Mouse (Mus musculus) kidney, adult 2 months (tissue): ENCODE data around the gene Cntnap2. TPM values are rescaled to one million over a fixed set of nuclear protein-coding genes. Genes with fewer than 3 reads are reported as not detected.

Experiments used
- DNase-seq: peaks from one replicate; pipeline ENCODE4 v3.0.0; 2021
- H3K27ac ChIP-seq: fragments of 200-500 bp; 2 replicates; pipeline ENCODE4 v1.5.1; 2012; ENCODE audit warnings: low read depth, low read length, control low read depth, inconsistent platforms; ENCODE audit not compliant: insufficient read depth
- H3K27me3 ChIP-seq: fragments of 200-500 bp; replicated peaks from 2 replicates; pipeline ENCODE4 v1.6.1; 2012; ENCODE audit warnings: mild to moderate bottlenecking, moderate library complexity, low read length, inconsistent platforms; ENCODE audit not compliant: control insufficient read depth, insufficient read depth
- H3K36me3 ChIP-seq: fragments of 200-500 bp; 2 replicates; pipeline ENCODE4 v1.6.1; 2012; ENCODE audit warnings: mild to moderate bottlenecking, moderate library complexity, low read length, inconsistent platforms; ENCODE audit not compliant: control insufficient read depth, insufficient read depth
- H3K4me1 ChIP-seq: fragments of 200-500 bp; 2 replicates; pipeline ENCODE4 v1.6.1; 2011; ENCODE audit warnings: low read length; ENCODE audit not compliant: control insufficient read depth, insufficient read depth
- H3K4me3 ChIP-seq: fragments of 200-500 bp; 2 replicates; pipeline ENCODE4 v1.5.1; 2011; ENCODE audit warnings: mild to moderate bottlenecking, low read depth, low read length, control low read depth; ENCODE audit not compliant: insufficient read depth
- CTCF ChIP-seq: fragments of 200-500 bp; conservative IDR thresholded peaks from 2 replicates; pipeline ENCODE4 v1.5.1; 2011; ENCODE audit warnings: low read depth, mild to moderate bottlenecking, control low read depth, low read length, moderate library complexity, mixed read lengths; ENCODE audit not compliant: insufficient read depth, insufficient read length
- POLR2A ChIP-seq: fragments of 200-500 bp; IDR thresholded peaks from one replicate; pipeline ENCODE4 v1.6.1; 2011; ENCODE audit warnings: low read depth, low read length, control low read depth
- WGBS: fragments of 180-500 bp; shearing (Covaris S2); methylation state at CpG from one replicate; pipeline ENCODE4 v1.1.7; 2018; 5-methylcytosine and 5-hydroxymethylcytosine counted together
- polyA plus RNA-seq: library from polyadenylated mRNA; depleted of rRNA; stranded (reverse); fragments of >200 nt; gene quantifications from 2 replicates; pipeline ENCODE4 v1.2.3, GENCODE M21; 2012

The Cntnap2 gene
- polyA plus RNA-seq, 1 experiment: 0.31 TPM

DNA sequence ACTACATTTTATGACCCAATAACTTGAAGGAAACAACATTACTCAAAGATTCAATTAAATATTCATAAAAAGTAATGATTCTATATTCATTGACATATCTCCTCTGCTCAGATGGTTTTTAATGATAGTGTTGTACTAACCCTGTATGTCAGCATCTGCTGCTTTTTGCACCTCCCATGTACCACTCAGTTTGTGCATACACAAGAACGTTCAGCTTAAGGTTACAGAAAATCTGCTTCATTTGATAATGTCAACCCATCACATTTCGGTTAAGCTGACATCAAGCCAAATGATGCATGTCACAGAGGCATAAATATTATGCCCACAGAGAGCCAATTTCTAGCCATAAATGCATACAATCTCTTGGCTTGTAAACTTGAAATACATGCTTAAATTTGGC is 85.7 kb downstream of the Cntnap2 start:
- 72% methylated on average over 2 of the region's 2 CpGs for WGBS
- Histone ChIP-seq H3K27ac (no peak overlapping the region), H3K4me3 (no peak overlapping the region), H3K4me1 (no peaks in the 10 kb centered on the region), H3K36me3 (no peaks in the 10 kb centered on the region), H3K27me3 (no peaks in the 10 kb centered on the region)
- no peak for TF ChIP-seq CTCF
- no peak for DNase-seq

DNA sequence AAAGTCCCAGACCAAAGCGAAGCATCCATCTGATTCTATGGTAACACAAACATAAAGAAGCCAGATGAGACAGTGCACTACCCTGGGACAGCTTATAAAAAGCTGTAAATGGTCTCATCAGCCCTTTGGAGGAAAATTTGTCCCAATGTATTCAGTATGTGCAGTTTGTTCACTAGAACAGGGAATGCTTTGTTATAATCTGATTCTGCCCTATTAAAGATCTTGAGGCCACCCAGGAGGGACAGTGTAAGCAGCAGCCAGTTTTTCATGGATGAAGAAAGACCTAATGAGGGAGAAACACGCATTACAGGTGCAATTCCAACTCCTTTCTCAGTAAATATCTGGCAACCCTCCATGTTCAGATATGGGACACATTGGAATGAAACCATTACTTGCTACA is 145.9 kb downstream of the Cntnap2 start:
- H3K4me3 ChIP-seq: no peak overlapping the region
- H3K27me3 ChIP-seq: no peaks in the 10 kb centered on the region
- no peaks in the 10 kb centered on the region for H3K36me3 ChIP-seq
- no peak for TF ChIP-seq CTCF
- TF ChIP-seq POLR2A: no peak
- no peaks in the 10 kb centered on the region for H3K4me1 ChIP-seq
- no peak overlapping the region for H3K27ac ChIP-seq
- WGBS: 63% methylated on average over 2 of the region's 2 CpGs
- DNase-seq: no peak

DNA sequence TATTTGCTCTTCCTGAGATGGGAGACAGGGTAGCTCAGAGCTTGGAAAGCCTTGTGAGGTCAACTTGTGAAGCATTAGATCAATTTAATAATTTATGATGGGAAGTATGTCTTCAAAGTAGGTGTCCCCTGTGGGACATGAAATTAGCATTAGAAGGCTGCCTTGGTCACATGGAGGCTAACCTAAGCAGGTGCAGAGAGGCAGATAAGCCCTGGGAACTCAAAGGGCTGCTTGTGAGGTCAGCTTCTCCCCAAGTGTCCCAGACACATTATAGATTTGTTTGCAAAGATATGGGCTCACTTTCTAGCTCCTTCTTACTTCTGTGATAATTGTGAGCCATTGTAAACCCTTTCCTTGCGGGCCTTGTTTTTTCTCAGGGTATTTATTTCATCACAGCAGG is 155.2 kb downstream of the Cntnap2 start:
- Histone ChIP-seq H3K27ac (no peak overlapping the region), H3K4me3 (no peak overlapping the region), H3K4me1 (no peaks in the 10 kb centered on the region), H3K36me3 (no peaks in the 10 kb centered on the region), H3K27me3 (no peaks in the 10 kb centered on the region)
- no peak for DNase-seq
- TF ChIP-seq POLR2A (no peak), CTCF (no peak)
- WGBS: 44% methylated on average over 1 of the region's 1 CpGs

DNA sequence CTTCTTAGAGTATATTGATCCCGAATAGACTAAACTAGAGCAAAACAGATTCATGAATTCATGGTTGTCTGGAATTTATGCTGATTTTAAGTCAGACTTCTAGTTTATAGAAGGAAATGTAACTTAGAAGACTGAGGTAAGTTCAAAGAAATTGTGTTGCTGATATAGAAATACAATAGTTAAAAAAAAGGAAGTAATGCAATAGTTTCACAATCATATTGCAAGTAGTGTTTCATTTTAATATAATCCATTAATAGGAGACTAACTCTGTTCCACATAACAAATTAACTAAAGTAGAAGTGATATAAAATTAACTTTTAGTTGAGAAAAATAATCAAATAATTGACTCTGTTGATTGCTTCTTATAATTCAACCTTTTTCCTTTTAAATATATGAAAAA is 169.8 kb downstream of the Cntnap2 start:
- H3K27ac ChIP-seq: no peak overlapping the region
- no peaks in the 10 kb centered on the region for H3K4me1 ChIP-seq
- no peak for DNase-seq
- TF ChIP-seq POLR2A (no peak), CTCF (no peak)
- no peaks in the 10 kb centered on the region for H3K36me3 ChIP-seq
- 90% methylated on average over 1 of the region's 1 CpGs for WGBS
- H3K27me3 ChIP-seq: no peaks in the 10 kb centered on the region
- no peak overlapping the region for H3K4me3 ChIP-seq

DNA sequence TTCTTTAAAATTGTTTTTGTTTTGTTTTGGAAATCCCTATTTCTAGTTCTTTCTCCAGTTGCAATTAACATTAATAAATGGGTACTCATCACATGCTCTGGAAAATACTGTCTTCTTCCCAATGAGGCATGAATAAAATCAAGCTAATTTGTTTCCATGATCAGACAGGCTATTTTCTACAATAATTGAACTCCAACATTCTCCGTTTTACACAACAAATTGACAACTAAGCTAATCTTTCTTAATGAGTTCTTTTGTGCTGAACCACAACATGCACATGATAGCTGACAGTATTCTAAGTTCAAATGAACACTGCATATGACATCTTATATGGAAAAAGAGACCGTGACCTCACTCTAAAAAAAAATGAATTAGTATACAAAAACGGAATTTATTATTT is 173.4 kb downstream of the Cntnap2 start:
- DNase-seq: no peak
- no peaks in the 10 kb centered on the region for H3K27me3 ChIP-seq
- H3K4me1 ChIP-seq: no peaks in the 10 kb centered on the region
- no peak overlapping the region for H3K4me3 ChIP-seq
- no peaks in the 10 kb centered on the region for H3K36me3 ChIP-seq
- TF ChIP-seq CTCF: no peak
- H3K27ac ChIP-seq: no peak overlapping the region
- 83% methylated on average over 3 of the region's 3 CpGs for WGBS

DNA sequence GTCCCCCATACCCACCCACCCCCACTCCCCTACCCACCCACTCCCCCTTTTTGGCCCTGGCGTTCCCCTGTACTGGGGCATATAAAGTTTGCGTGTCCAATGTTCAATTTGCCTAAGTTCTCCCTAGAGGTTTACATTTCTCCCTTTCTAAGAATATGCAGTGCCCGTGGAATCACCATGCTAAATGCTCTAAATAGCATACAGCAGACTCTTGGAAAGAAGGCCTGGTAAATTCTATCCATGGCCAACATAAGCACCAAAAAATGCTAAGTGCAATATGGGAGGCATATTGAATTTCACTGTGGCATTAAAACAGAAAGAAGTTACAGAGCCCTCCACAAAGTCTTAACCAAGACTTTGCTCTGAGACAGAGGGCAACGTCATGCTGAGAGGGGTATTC is 177.4 kb downstream of the Cntnap2 start:
- WGBS: 84% methylated on average over 4 of the region's 4 CpGs
- Histone ChIP-seq H3K4me1 (no peaks in the 10 kb centered on the region), H3K27me3 (no peaks in the 10 kb centered on the region), H3K4me3 (no peak overlapping the region), H3K27ac (no peak overlapping the region), H3K36me3 (no peaks in the 10 kb centered on the region)
- TF ChIP-seq POLR2A (no peak), CTCF (no peak)
- no peak for DNase-seq

DNA sequence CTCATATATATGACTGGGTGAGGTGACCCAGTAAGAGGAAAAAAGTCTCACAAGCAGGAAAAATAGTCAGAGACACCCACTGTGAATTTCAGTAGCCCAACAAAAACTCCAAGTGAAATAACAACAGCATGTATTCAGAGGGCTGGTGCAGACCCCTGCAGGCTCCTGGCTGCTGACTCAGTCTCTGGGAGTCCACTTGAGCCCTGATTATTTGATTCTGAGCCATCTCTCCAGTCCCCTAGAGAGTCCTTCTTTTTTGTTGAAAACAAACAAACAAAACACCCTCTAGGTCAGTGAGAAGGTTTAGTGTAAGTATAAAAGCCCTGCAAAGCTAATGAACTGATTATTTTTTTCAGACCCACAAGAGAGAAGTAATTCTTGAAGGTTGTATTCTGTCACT is 179.0 kb downstream of the Cntnap2 start:
- Histone ChIP-seq H3K27me3 (no peaks in the 10 kb centered on the region), H3K4me1 (no peaks in the 10 kb centered on the region), H3K27ac (no peak overlapping the region), H3K36me3 (no peaks in the 10 kb centered on the region), H3K4me3 (no peak overlapping the region)
- no peak for DNase-seq
- TF ChIP-seq POLR2A (no peak), CTCF (no peak)

DNA sequence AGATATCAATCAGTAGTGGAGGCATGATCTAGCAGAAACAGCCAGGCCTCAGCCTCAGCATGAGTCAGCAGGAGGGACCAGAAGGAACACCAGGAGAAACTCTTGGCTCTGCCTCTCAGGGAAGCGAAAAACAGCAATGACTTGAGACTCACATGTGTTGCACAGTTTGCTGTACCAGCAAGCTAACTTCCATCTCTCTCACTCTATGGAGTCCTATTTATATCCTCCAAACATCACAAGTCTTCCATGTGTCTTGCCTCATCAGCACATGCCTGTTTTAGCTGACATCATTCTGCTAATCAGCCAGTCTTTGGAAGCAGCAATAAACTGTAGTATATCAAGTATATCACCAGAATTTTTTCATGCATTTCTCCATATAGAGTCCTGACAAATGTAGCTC is 182.1 kb downstream of the Cntnap2 start:
- H3K27me3 ChIP-seq: no peaks in the 10 kb centered on the region
- H3K27ac ChIP-seq: no peak overlapping the region
- TF ChIP-seq CTCF (no peak), POLR2A (no peak)
- 86% methylated on average over 1 of the region's 1 CpGs for WGBS
- H3K36me3 ChIP-seq: no peaks in the 10 kb centered on the region
- no peak overlapping the region for H3K4me3 ChIP-seq
- no peaks in the 10 kb centered on the region for H3K4me1 ChIP-seq
- no peak for DNase-seq
